Mouse (Mus musculus): Measurements from ENCODE around the gene Rgl1.

Rgl1 gene

DNA sequence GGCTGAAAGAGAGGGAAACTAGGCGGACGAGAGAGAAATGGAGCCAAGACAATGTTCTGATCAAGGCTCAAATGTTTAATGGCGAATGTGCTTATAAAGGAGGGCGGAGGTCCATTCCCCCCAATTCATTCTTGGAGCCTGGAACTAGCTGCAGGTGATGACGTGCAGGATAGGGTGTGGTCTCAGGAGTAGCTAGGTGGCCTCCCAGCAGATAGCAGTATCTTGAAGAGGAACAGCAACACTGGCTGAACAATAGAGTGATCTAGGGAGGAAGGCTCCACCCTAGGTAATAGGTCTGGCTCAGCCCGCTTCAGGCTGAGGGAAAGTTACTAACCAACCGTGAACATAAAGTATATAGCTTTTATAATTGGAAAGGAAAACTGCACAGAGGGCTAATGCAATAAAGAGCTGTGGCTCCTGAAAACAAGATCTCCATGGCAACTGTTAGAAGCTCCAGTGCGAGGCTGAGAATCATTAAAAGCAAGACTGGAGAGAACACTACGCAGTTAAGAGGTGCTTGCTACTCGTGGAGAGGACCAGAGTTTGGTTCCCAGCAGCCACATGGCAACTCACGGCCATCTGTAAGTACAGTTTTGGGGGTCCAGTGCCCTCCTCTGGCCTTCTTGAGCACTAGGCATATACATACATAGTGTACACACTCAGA is 44.5 kb downstream of the Rgl1 start:
- intact Hi-C loops (cut with DNase I), result no loop called here

GRCm38 (mm10) chr1:152720969-152721368 is 45.2 kb downstream of the Rgl1 start:
- intact Hi-C loops (cut with DNase I), result no loop called here

DNA sequence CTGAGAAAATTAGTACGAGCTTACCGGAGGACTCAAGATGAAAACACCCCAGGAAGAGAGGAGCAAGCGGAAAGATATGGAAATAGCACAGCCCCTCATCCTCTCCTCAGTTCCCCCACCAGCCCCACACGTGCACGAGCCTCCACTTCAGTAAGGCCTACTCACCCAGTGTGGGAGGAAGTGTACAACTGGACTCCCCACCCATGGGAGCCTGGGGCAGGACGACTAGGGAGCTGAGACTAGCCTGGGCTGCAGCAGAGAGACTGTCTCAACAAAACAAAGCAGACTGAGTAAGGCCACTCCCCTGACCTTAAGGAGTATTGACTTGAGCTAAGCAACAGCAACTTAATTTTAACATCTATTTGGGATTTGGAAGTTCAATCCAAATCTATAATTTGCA is 48.0 kb downstream of the Rgl1 start:
- intact Hi-C loops (cut with DNase I), result no loop called here

DNA sequence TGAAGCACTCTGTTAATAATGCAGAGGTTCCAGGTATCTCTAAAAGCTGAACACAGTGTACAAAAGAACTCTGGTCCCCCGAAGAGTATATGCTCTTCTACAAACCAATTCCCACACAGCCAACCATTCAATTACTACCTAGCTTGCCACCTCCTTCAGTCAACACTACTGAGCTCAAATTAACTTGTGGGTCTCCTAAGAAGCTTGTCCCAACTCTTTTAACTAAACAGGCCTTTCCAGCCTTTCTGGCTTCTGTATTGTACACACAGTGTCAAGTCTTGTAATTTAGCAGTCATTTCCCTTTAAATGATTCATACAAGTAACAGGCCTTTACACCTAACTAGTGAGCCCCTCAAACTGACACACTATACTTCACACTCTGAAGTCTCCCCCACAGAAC is 48.8 kb downstream of the Rgl1 start:
- intact Hi-C loops (cut with DNase I), result no loop called here

- intact Hi-C loops (cut with DNase I), result no loop called here
Measured at GRCm38 (mm10) chr1:152714405-152714804, 51.7 kb downstream of the Rgl1 start.

DNA sequence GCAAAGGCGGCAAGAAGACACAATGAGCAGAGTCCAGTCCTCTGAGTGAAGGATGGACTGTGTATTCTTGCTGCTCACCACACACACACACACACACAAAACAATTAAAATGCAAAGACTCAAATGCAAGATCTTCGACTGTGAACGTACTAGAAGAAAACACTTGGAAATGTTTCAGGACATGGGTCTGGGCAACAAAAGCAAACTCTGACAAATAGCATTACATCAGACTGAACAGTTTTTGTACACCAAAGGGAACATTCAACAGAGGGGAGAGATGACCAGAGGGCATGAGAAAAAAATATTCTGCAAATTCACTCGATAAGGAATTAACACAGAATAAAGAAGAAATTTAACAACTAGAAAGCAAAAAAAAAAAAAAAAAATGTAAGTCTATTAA is 52.2 kb downstream of the Rgl1 start:
- intact Hi-C loops (cut with DNase I), result no loop called here

GRCm38 (mm10) chr1:152711037-152711436 is 55.1 kb downstream of the Rgl1 start:
- intact Hi-C loops (cut with DNase I), result no loop called here

GRCm38 (mm10) chr1:152707560-152707959 is 58.6 kb downstream of the Rgl1 start:
- intact Hi-C loops (cut with DNase I), result no loop called here

GRCm38 (mm10) chr1:152703941-152704340 is 62.2 kb downstream of the Rgl1 start:
- intact Hi-C loops (cut with DNase I), result no loop called here

- intact Hi-C loops (cut with DNase I), result no loop called here
Measured at GRCm38 (mm10) chr1:152702920-152703319, 63.2 kb downstream of the Rgl1 start.

DNA sequence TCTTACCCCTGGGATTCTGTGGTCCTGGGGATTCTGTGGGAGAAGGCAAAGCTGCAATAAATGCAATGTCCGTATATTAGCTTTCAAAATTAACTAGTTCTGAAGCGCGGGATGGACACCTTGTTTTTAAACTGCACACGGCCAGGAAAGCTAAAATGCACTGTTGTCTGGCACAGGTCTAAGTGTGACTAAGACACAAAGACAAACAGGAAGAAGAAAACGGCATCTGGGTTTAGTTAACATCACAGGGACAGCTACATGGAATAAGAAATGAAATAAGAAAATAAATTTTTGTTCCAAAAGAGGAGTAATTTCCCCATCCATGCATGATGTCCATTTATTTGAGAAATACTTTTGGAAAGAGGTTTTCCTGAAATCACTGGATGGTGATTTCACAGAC is 65.1 kb downstream of the Rgl1 start:
- intact Hi-C loops (cut with DNase I), result no loop called here

DNA sequence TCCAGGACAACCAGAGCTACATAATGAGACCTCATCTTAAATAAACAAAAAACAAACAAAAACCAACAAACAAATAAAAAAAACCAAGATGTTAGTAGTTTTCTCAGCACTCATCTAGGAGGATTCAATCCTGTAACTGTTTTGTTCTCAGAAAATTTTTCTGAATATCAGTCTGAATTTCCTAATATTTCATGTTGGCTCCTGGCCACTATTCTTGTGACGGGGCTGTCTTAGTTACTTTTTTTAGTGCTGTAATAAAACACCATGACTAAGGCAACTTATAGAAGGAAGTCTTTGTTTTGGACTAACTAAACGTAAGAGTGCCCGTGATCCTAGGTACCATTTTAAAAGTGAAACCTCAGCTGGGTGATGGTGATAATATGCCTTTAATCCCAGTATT is 68.8 kb downstream of the Rgl1 start:
- intact Hi-C loops (cut with DNase I), result no loop called here

- intact Hi-C loops (cut with DNase I), result no loop called here
Measured at GRCm38 (mm10) chr1:152695491-152695890, 70.7 kb downstream of the Rgl1 start.

DNA sequence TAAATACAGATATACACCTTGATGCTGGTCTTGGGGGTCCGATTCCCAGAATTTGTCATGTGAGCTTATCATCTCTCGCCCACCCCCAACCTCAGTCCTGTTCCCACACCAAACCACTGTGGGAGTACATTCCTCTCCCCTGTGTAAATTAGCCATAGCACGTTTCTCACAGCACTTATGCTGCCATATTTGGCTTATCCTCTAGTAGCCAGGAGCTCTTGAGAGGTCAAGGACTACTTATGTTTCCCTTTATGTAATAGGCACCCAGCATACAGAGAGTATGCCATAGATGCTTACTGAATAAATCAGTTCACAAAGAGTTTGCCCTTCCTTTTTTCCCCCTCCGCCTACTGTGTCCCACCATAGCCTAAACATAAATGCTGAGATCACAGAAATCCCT is 76.2 kb downstream of the Rgl1 start:
- intact Hi-C loops (cut with DNase I), result no loop called here

DNA sequence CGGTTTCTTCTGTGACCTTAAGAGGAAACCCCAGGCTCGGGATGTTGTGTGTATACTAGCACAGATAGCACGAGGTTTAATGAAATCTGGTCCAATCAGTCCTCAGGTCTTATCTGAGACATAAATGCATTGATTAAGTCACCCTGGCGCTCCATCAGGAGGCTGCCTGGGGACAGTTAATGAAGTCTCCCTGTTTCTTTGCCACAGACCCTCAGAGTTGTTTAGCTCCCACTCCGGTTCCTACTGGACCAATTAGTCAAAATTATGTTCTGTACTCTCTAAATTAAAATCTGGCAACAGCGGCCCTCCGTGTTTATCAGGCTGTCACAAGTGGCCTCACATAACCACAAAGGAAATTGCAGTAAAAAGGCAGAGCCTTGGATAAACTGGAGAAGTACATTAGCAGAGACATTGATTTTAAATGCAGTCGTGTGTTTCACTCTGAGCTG is 78.4 kb downstream of the Rgl1 start:
- intact Hi-C loops (cut with DNase I), result no loop called here

DNA sequence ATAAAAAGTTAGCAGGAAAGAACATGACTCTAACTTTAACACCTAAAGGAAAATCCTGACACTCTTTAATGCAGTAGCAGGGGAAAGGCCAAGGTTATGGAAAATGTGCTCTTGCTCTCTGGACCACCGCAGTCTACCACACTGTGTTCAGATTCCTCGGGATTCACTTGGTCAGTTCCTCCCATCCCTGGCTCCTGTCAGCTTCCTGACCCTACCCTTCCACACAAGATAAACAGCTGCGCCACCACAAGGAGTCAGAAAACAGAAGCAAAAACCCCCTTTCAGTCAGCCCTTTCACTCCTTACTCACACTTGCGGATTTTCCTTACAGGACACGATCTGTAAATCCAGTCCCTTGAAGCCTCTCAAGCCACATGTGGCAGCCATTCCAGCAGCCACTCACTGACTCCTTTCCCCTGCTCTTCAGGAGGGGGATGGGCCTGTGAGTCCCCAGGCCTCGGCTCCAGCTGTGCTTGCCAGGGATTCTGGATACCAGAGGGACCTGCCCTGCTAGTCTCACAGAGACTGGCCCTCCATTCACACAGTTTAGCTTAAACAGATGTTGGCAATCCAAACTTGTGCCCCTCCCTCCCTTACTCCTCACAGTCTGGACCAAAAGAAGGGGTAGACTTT is 78.9 kb downstream of the Rgl1 start:
- intact Hi-C loops (cut with DNase I), result no loop called here

DNA sequence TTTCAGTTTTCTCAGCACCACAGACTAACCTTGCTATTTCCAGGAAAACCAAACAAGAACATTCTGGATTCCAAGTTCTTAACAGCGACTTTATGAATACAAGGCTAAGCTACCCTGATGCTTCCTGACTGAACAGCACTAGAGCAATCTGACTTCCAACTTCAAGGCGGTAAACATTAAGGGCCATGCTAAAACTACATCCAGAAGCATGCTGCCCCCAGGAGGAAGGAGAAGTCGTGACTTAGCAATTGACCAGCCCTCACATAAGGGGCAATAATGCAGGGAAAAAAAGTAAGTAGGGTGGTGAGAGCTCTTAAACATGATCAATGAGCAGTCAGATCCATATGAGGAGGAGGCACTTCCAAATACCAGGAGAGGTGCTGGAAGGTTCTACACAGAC is 80.6 kb downstream of the Rgl1 start:
- intact Hi-C loops (cut with DNase I), result no loop called here

- intact Hi-C loops (cut with DNase I), result loop anchor here (5.0 kb wide), 1 partner anchor 55 kb away; no protein-coding TSS in a partner anchor
Measured at GRCm38 (mm10) chr1:152682368-152683194, 83.6 kb downstream of the Rgl1 start.

- intact Hi-C loops (cut with DNase I), result loop anchor here (5.0 kb wide), 1 partner anchor 55 kb away; no protein-coding TSS in a partner anchor
Measured at GRCm38 (mm10) chr1:152681676-152682367, 84.3 kb downstream of the Rgl1 start.

- intact Hi-C loops (cut with DNase I), result loop anchor here (5.0 kb wide), 1 partner anchor 54 kb away; no protein-coding TSS in a partner anchor
Measured at GRCm38 (mm10) chr1:152681116-152681515, 85.0 kb downstream of the Rgl1 start.

- intact Hi-C loops (cut with DNase I), result no loop called here
Measured at GRCm38 (mm10) chr1:152678451-152678850, 87.7 kb downstream of the Rgl1 start.

Measured in adrenal gland (tissue).